In the genomic region with DNA sequence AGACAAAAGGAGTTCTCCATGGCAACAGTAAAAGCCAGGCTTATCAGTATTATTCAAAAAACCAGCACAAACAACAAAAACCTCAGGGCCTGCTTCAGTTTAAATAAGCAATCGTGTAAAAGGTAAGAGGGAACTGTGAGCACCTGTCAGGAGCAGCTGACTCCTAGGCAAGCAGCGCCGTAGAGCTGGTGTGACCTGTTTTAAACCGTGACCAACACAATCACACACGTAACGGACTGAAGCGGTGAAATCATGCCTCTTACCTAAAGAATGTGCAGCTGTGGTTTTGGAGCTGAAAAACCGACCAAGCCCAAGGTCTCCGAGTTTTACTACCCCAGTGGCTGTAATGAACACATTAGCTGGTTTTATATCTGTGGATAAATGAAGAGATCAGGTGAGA, we compare ENCODE assay signal across 21 mouse cellular contexts.
DNase-seq lines count a peak whose midpoint lies in the region; ATAC-seq and TF ChIP-seq lines count a peak whose summit lies in the region.
"Had no signal": no experiment of that assay in that cellular context is flagged by ENCODE, and none has a peak within 500 bp of the region (broad histone marks: within the 10 kb centered on the region; RNA-seq: fewer than 3 reads in every experiment).

No protein-coding gene starts in this region.

- H3K4me3 ChIP-seq in lung, embryonic 14.5 days (ENCODE audit: low read depth, low read length), result no peak overlapping the region
- no peak overlapping the region for H3K4me3 ChIP-seq in lung, adult 2 months (replicated peaks; ENCODE audit: extremely low read depth, low read depth, low read length)
- no peak overlapping the region for H3K4me3 ChIP-seq in neural tube, embryonic 12.5 days
- no peak overlapping the region for H3K4me3 ChIP-seq in stomach, postnatal 0 days (ENCODE audit: low read depth, low read length)
- H3K4me3 ChIP-seq: heart, adult 2 months; heart, embryonic 15.5 days; megakaryocyte, embryonic 14.5 days; neural tube, embryonic 15.5 days had no signal

- no peaks in the 10 kb centered on the region for H3K4me1 ChIP-seq in lung, embryonic 14.5 days (ENCODE audit: insufficient read depth)
- H3K4me1 ChIP-seq in lung, adult 2 months (ENCODE audit: control insufficient read depth, insufficient read depth, low read length), result peaks cover 3% of the 10 kb centered on the region
- no peaks in the 10 kb centered on the region for H3K4me1 ChIP-seq in neural tube, embryonic 12.5 days
- H3K4me1 ChIP-seq in stomach, postnatal 0 days (replicated peaks; ENCODE audit: control insufficient read depth, insufficient read depth), result no peaks in the 10 kb centered on the region; the same call in 1 of the 2 replicates
- H3K4me1 ChIP-seq: neural tube, embryonic 15.5 days had no signal

- H3K27ac ChIP-seq in lung, embryonic 14.5 days (ENCODE audit: low read depth), result no peak overlapping the region
- H3K27ac ChIP-seq in neural tube, embryonic 12.5 days, result no peak overlapping the region
- no peak overlapping the region for H3K27ac ChIP-seq in stomach, postnatal 0 days (replicated peaks)
- H3K27ac ChIP-seq: heart, adult 2 months; heart, embryonic 15.5 days; hindbrain, embryonic 14.5 days; neural tube, embryonic 15.5 days had no signal

- no peak overlapping the region for H3K9ac ChIP-seq in lung, embryonic 14.5 days
- no peak overlapping the region for H3K9ac ChIP-seq in neural tube, embryonic 12.5 days
- H3K9ac ChIP-seq in stomach, postnatal 0 days (ENCODE audit: low read length), result no peak overlapping the region
- H3K9ac ChIP-seq: heart, embryonic 15.5 days; hindbrain, embryonic 14.5 days; neural tube, embryonic 15.5 days had no signal

- no peak for TF ChIP-seq EP300 in stomach, postnatal 0 days (optimal IDR thresholded peaks at IDR 0.05)

- no peaks in the 10 kb centered on the region for H3K27me3 ChIP-seq in lung, embryonic 14.5 days (ENCODE audit: insufficient read depth, low read length)
- no peaks in the 10 kb centered on the region for H3K27me3 ChIP-seq in neural tube, embryonic 12.5 days (replicated peaks)
- H3K27me3 ChIP-seq in stomach, postnatal 0 days (ENCODE audit: control insufficient read depth, insufficient read depth, low read length), result no peaks in the 10 kb centered on the region
- H3K27me3 ChIP-seq: heart, embryonic 15.5 days; megakaryocyte, embryonic 14.5 days; neural tube, embryonic 15.5 days had no signal

- no peaks in the 10 kb centered on the region for H3K9me3 ChIP-seq in lung, embryonic 14.5 days (ENCODE audit: low read depth, low read length)
- no peaks in the 10 kb centered on the region for H3K9me3 ChIP-seq in neural tube, embryonic 12.5 days
- no peaks in the 10 kb centered on the region for H3K9me3 ChIP-seq in stomach, postnatal 0 days (ENCODE audit: control insufficient read depth, low read length)
- H3K9me3 ChIP-seq: heart, embryonic 15.5 days; megakaryocyte, embryonic 14.5 days; neural tube, embryonic 15.5 days had no signal

- peak; percentile 48 for DNase-seq in lung, embryonic 14.5 days
- DNase-seq in lung, adult 2 months, result no peak
- no peak for DNase-seq in neural tube, embryonic 10.5 days (ENCODE audit: extremely low spot score, low spot score)
- DNase-seq in lung, postnatal 36 days, result peak; percentile 33
- peak; percentile 54 for DNase-seq in stomach, postnatal 0 days (ENCODE audit: low spot score)
- DNase-seq in right cerebral cortex, postnatal 14 days, result no peak
- DNase-seq: adrenal gland, postnatal 25 days; cerebellum, adult 9-10 months; gastrocnemius, postnatal 36 days; heart, adult 2 months; heart, postnatal 36 days; kidney, adult 8-10 months; kidney, postnatal 10 days; left cerebral cortex, postnatal 4 days had no signal

- TF ChIP-seq CTCF in lung, embryonic 14.5 days (IDR thresholded peaks at IDR 0.05; ENCODE audit: low read depth), result no peak
- TF ChIP-seq CTCF in lung, adult 2 months (IDR thresholded peaks at IDR 0.05; ENCODE audit: insufficient read depth, low read length), result no peak
- no peak for TF ChIP-seq CTCF in stomach, postnatal 0 days (IDR thresholded peaks at IDR 0.05; ENCODE audit: low read depth)

- TF ChIP-seq POLR2A in lung, adult 2 months (IDR thresholded peaks at IDR 0.05; ENCODE audit: borderline replicate concordance, extremely low read depth, low read depth, low read length), result no peak

- peak; percentile 65; the same call in 1 of the 2 replicates for ATAC-seq in lung, embryonic 14.5 days (ENCODE audit: insufficient read depth)
- 0 out of 2 replicates have a peak, but pooled peaks have one; percentile 25 for ATAC-seq in neural tube, embryonic 12.5 days (ENCODE audit: low FRiP score, low read depth)
- ATAC-seq in stomach, postnatal 0 days (ENCODE audit: low FRiP score, low TSS enrichment), result peak; percentile 87; the same call in 1 of the 2 replicates
- no peak for ATAC-seq in monocyte, adult 5-6 weeks (replicated peaks; ENCODE audit: insufficient number of reproducible peaks, low FRiP score, low TSS enrichment, poor library complexity, severe bottlenecking)

- 67% methylated on average over 9 of the region's 9 CpGs for WGBS in lung, embryonic 14.5 days
- 66% methylated on average over 9 of the region's 9 CpGs for WGBS in lung, adult 2 months
- WGBS in neural tube, embryonic 12.5 days, result 60% methylated on average over 9 of the region's 9 CpGs
- WGBS in stomach, postnatal 0 days, result 56% methylated on average over 9 of the region's 9 CpGs

- H3K36me3 ChIP-seq in lung, embryonic 14.5 days (ENCODE audit: insufficient read depth), result no peaks in the 10 kb centered on the region
- no peaks in the 10 kb centered on the region for H3K36me3 ChIP-seq in neural tube, embryonic 12.5 days
- H3K36me3 ChIP-seq in stomach, postnatal 0 days (ENCODE audit: control insufficient read depth, insufficient read depth, low read length), result peaks cover 3% of the 10 kb centered on the region; the same call in 1 of the 2 replicates
- H3K36me3 ChIP-seq: heart, embryonic 15.5 days; neural tube, embryonic 15.5 days had no signal

- no peak overlapping the region for H3K4me2 ChIP-seq in lung, embryonic 14.5 days
- H3K4me2 ChIP-seq in neural tube, embryonic 12.5 days (replicated peaks), result no peak overlapping the region
- no peak overlapping the region for H3K4me2 ChIP-seq in stomach, postnatal 0 days (replicated peaks; ENCODE audit: low read depth)
- H3K4me2 ChIP-seq: heart, embryonic 15.5 days; hindbrain, embryonic 14.5 days; liver, embryonic 11.5 days; neural tube, embryonic 15.5 days had no signal

Comparison
In these comparisons a context has a peak if more than half of its experiments do, and no peak if none do; other contexts are left out.
1. DNase-seq: peak in lung, embryonic 14.5 days (single experiment), lung, postnatal 36 days (single experiment) and stomach, postnatal 0 days (single experiment); none in lung, adult 2 months (single experiment), neural tube, embryonic 10.5 days (single experiment) and right cerebral cortex, postnatal 14 days (single experiment).